Mouse (Mus musculus): Measurements from ENCODE around the gene Klk9. TPM values are rescaled to one million over a fixed set of nuclear protein-coding genes. Genes with fewer than 3 reads are reported as not detected.

Gene Klk9
- total RNA-seq, 2 experiments from 2014 or later, result not detected

DNA sequence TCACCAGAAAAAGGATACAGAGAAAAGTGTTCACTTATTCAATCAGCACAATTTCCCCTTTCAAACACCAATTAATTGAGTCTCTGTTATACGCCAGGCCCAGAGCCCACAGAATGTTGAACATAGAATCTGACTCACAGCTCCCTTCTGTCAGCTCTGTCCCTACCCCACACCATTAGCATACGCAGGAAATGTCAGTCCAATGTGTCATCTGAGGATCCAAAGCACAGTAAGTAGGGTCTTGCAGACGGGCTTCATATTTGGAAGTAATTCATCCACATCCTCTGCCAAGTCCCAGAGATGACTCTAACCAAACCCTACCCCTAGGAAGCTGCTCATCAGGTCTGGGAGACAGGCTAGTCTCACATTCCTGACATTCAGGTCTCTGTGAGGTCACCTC is 3.6 kb upstream of the Klk9 start:
- no peak for ATAC-seq (replicated peaks; ENCODE audit: low FRiP score, poor library complexity, severe bottlenecking)

DNA sequence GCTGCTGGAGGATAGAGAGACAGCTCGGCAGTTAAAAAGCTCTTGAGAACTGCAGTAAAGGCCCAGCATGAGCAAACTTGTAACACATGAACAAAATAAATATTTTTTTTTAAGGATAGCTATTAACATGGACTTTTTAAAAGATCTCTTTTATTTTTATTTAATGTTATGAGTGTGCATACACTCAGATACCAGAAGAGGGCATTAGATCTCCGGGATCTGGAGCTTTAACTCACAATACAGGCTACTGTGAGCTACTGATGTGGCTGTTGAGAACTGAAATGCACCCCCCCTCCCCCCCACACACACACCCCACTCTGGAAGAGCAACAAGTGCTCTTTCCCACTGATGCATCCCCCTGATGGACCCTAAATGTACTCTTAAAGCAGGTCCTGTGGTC is 2.4 kb upstream of the Klk9 start:
- no peak for ATAC-seq (replicated peaks; ENCODE audit: low FRiP score, poor library complexity, severe bottlenecking)

DNA sequence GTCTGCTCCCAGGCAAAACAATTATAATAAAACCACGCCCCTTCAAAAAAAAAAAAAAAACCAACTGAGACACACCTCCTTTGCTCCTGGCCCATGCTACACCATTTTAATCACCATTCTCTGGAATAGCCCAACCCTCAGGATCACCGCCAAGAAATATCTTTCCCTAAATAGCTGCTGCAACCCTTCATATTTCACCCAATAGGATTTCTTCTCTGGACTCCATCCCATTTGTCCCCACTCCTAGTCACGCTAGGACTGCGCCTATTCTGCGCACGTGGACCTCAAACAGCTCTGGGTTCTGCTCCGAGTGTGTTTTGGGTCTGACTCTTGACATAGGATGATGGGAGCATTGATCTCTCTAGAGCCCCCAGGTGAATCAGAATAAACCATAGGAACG is 4.7 kb downstream of the Klk9 start:
- ATAC-seq (replicated peaks; ENCODE audit: low FRiP score, poor library complexity, severe bottlenecking), result no peak

DNA sequence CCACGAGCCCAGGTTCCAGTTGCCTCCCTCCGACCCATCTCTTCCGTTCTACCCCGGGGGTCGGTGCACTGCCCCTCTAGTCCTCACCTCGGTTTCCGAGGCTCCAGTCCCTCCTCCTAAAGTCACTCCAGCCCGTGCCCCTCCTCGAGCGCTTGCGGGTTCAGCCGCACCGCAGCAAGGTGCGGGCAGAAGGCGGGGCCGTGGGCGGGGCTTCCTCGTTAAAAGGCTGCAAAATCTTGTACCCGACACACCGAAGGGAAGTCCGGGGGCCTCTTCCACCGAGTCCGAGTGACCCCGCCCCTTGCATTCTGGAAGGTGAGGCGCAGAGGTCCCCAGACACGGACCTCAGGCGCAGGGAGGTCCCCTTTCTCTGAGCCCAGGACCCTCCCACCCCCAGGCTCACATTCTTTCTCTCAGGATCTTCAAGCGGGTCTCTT is 5.7 kb downstream of the Klk9 start, which contains the start of gene Klk8:
Gene Klk8 (plus strand): TSS at position 245 of the 437 bp plus-strand sequence.
- ATAC-seq (replicated peaks; ENCODE audit: low FRiP score, poor library complexity, severe bottlenecking), result no peak

DNA sequence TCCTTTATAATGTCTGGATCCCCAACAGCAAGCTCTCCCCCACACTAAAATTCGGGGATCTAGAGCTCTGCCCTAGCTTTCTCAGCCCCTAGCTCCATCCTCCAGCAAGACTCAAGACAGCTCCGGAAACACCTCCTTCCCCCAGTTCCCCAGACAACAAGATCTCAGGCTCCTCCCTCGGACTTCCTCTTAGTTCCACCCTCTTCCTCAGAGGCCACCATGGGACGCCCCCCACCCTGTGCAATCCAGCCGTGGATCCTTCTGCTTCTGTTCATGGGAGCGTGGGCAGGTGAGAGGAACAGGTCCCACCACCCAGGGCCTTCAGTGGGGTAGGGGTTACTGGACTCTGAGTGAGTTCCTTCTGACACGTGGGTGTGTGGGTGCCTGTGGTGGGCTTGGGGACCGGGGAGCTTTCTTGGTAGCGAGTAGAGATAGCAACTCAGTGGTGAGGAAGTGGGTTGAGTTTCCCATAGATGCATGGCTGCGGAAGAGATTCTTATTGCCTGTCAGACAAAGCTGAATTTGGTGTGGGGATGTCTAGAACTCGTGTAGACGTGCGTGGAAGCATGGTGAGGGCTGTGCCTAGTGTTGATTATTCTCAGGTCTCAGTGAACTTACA is 6.3 kb downstream of the Klk9 start:
- no peak for ATAC-seq (replicated peaks; ENCODE audit: low FRiP score, poor library complexity, severe bottlenecking)

DNA sequence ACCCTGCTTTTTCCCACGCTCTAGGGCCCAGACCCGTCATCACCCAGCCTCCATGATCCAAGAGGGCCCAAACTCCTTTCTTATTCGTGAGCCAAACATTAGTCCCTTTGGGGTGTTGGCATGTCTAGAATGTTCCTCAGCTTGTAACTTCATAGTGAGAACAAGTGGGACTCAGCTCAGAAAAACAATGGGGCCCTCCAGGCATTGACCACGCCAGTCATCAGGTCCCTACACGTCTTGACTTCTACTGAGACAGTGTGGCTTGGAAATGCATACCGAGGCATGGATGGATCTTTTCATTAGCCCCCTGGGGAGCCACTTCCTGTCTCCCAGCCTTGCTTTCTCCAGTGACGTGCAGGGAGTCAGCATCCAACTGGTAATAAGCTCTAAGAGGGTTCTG is 8.2 kb downstream of the Klk9 start:
- ATAC-seq (replicated peaks; ENCODE audit: low FRiP score, poor library complexity, severe bottlenecking), result no peak

DNA sequence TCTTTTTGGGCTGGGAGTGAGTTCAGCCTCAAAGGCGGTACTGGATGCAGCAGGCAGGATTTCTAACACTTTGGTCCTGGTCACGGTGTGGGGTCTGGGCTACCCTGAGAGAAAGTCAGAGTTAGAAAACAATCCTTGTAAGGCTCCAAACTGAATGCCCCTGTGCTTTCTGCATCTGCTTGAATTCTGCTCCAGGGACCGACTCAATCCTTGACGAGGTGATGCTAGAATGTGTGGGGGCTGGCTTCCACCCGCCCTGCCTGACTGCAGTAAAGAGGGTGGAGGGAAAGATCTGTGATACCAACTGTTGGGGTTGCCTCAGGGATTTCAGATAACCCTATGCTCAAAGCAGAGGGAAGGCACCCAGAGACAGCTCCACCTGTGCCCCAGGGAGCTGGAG is 19.3 kb downstream of the Klk9 start, which contains the start of gene Klk7:
Gene Klk7 (plus strand): TSS at position 301 of the 400 bp plus-strand sequence.
- ATAC-seq (replicated peaks; ENCODE audit: low FRiP score, poor library complexity, severe bottlenecking), result no peak

DNA sequence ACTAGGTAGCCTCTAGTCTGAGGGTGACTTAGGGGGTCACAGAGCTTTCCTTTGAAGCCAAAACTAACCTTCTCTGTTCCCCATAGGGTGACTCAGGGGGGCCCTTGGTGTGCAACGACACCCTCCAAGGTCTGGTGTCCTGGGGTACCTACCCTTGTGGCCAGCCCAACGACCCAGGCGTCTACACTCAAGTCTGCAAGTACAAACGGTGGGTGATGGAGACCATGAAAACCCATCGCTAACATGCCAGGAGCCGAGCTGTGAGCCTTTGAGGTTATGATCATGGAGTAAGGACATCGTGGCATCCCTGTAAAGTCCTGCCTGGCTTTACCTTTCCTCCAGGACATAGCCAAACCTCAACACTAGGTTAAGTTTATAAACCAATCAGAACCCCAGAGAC is 23.5 kb downstream of the Klk9 start:
- ATAC-seq (replicated peaks; ENCODE audit: low FRiP score, poor library complexity, severe bottlenecking), result no peak

DNA sequence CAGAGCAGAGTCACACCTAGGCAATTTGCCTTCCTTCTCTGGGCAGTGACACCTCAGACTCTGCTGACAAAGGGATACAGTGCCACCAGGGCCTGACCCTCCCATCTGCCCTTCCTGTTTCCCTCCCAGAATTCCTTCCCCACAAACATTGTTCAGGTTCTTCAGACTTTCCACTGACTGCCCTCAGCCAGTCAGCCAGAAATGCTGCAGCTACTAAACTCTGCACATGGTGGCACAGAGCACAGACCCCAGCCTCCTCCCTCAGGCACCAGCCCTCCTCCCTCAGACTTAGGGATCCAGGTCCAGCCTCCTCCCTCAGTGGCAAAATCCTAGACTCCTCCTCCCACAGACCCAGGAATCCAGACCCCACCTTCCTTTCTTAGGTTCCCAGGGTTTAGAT is 25.1 kb downstream of the Klk9 start:
- no peak for ATAC-seq (replicated peaks; ENCODE audit: low FRiP score, poor library complexity, severe bottlenecking)

DNA sequence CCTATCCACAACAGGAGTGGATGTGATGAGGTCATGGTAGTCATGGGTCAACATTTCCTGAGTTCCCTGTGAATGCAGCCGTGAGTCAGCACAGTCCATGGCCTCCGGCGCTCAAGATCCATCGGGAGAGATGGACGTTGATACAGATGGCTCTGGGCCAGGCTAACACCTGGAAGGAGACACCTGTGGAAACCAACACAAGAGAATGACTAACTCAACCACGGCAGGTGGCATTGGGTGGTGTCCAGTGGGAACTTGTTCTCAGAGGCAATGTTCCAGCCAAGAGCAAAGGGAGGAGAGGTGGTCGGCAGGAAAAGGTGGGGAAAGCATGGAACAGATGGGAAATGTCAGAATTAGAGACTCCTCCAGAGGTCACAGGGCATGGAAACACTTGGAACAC is 29.9 kb downstream of the Klk9 start:
- no peak for ATAC-seq (replicated peaks; ENCODE audit: low FRiP score, poor library complexity, severe bottlenecking)

DNA sequence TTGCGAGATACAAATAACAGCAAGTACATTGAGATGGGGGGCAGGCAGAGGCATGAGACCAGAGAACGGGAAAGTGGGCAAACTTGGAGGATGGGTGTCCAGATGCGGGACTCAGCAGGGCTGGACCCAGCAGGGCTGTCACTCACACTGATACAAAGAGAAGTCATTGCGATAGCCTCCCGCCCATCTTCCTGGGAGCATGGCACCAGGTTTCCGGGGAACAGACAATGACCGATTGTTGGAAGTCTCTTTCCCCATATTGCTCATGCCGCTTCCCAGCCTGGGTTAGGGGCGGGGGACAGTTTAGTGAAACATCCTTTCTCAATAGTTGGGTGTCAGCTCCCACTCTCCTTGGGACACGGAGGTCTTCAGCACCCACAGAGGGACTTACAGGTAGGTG is 32.5 kb downstream of the Klk9 start, which contains the start of gene Klk6:
Gene Klk6 (plus strand): TSS at position 301 of the 400 bp plus-strand sequence.
- no peak for ATAC-seq (replicated peaks; ENCODE audit: low FRiP score, poor library complexity, severe bottlenecking)

DNA sequence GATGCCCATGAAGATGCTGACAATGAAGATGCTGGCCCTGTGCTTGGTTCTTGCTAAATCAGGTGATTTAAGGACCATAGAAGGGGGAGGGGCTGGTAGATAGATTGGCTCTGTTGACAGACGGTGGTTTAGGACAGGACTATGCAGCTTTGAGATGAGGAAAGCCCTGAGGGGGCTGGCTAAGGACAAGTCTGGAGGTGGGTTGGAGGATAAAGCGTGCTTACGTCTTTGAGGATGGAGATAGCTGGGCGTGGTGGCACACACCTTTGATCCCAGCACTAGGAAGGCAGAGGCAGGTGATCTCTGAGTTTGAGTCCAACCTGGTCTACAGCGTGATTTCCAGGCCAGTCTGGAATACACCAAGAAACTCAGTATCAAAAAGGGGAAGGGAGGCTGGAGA is 34.4 kb downstream of the Klk9 start:
- no peak for ATAC-seq (replicated peaks; ENCODE audit: low FRiP score, poor library complexity, severe bottlenecking)

DNA sequence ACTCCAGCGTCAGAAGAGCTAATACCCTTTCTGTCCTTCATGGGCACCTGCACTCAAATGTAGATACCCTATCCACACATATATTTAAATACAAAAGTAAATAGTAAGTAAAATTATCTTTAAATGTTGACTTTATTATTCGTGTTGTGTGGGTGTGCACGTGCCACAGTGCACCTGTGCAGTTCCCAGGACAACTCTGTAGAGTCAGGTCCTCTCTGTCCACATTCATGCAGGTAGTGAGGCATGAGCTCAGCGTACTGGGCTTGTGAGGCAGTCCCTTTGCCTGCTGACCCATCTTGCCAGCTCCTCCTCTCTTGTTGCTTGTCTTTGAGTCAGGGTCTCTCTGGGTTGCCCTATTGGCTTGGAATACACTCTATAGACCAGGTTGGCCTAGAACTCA is 36.0 kb downstream of the Klk9 start:
- ATAC-seq (replicated peaks; ENCODE audit: low FRiP score, poor library complexity, severe bottlenecking), result no peak

DNA sequence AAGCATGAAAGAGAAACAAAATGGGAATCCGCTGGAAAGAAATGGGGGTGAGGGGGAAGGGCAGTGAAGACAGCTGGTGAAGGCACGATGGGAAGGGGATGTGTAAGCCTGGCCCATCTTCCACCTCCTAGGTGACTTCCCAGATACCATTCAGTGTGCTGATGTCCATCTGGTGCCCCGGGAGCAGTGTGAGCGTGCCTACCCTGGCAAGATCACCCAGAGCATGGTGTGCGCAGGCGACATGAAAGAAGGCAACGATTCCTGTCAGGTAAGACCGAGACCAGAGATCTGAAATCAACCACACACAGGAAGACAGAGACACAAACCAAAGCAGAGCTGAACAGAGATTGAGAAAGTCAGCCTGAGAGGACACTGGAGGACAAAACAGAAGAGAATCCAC is 37.3 kb downstream of the Klk9 start:
- ATAC-seq (replicated peaks; ENCODE audit: low FRiP score, poor library complexity, severe bottlenecking), result no peak

DNA sequence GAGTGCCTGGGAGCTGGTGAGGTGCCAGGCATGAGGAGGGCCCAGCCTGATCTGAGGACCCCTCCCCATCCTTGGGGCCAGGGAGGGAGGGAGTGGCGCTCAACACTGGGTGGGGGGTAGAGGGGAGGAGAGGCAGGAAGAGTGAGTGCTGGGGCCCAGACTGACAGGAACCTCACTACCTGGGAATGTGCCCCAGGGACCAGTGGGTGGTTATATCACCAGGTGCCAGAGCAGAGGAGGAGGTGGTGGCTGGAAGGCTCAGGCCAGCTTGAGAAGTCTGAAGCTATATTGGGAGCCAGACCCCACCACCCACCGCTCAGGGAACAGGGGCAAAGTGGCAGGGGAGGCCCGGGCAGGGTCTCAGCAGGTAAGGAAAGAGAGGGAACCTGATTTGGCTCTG is 50.0 kb downstream of the Klk9 start, which contains the start of gene Klk5:
Gene Klk5 (plus strand): TSS at position 271 of the 400 bp plus-strand sequence.
- no peak for ATAC-seq (replicated peaks; ENCODE audit: low FRiP score, poor library complexity, severe bottlenecking)

DNA sequence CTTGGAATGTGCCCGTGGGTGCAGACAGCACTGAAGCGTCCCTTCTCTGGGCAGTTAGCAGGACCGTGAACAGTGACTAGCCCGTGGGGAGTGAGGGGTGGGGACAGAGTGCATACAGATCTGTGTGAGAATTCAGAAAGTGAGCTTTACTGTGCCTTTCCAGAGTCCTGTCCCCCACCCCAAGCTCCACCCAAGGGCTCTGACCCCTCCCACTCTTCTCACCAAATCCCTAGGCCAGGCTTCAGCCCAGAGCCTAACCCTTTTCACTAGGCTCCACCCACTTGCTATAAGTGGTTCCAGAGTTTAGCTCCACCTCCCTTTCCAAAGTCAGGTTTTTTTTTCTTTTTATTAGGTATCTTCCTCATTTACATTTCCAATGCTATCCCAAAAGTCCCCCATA is 52.1 kb downstream of the Klk9 start:
- ATAC-seq (replicated peaks; ENCODE audit: low FRiP score, poor library complexity, severe bottlenecking), result no peak

Other genes starting within 250 kb of the Klk9 start
- 11.9 and 18.9 TPM in 2 replicates for gene Cd33, start 247.5 kb upstream of the Klk9 start, total RNA-seq (2015; ENCODE audit: low replicate concordance)
- gene Cd33, start 247.5 kb upstream of the Klk9 start, total RNA-seq (2017; ENCODE audit: low replicate concordance), result 2.8 and 5.1 TPM in 2 replicates
- gene Zfp658, start 229.6 kb upstream of the Klk9 start, total RNA-seq (2015; ENCODE audit: low replicate concordance), result not detected in 2 replicates
- 0.51 and 0.91 TPM in 2 replicates for gene Zfp658, start 229.6 kb upstream of the Klk9 start, total RNA-seq (2017; ENCODE audit: low replicate concordance)
- gene Zfp719, start 212.3 kb upstream of the Klk9 start, total RNA-seq (2015; ENCODE audit: low replicate concordance), result 0.84 and 2.9 TPM in 2 replicates
- 0.15 and 5.5 TPM in 2 replicates for gene Zfp719, start 212.3 kb upstream of the Klk9 start, total RNA-seq (2017; ENCODE audit: low replicate concordance)
- gene Zfp819, start 184.7 kb upstream of the Klk9 start, total RNA-seq (2015; ENCODE audit: low replicate concordance), result not detected in 2 replicates
- gene Zfp819, start 184.7 kb upstream of the Klk9 start, total RNA-seq (2017; ENCODE audit: low replicate concordance), result not detected in 2 replicates
- gene Ceacam18, start 157.2 kb upstream of the Klk9 start, total RNA-seq (2015; ENCODE audit: low replicate concordance), result not detected in 2 replicates
- not detected in 2 replicates for gene Ceacam18, start 157.2 kb upstream of the Klk9 start, total RNA-seq (2017; ENCODE audit: low replicate concordance)
- gene Siglece, start 131.7 kb upstream of the Klk9 start, total RNA-seq (2015; ENCODE audit: low replicate concordance), result 5.8 and 7.1 TPM in 2 replicates
- 3.9 and 8.8 TPM in 2 replicates for gene Siglece, start 131.7 kb upstream of the Klk9 start, total RNA-seq (2017; ENCODE audit: low replicate concordance)
- gene Ctu1, start 119.9 kb upstream of the Klk9 start, total RNA-seq (2015; ENCODE audit: low replicate concordance), result 2.1 and 3.2 TPM in 2 replicates
- 0.51 TPM in 1 of 2 replicates, not detected in the other for gene Ctu1, start 119.9 kb upstream of the Klk9 start, total RNA-seq (2017; ENCODE audit: low replicate concordance)
- not detected in 2 replicates for gene Klk14, start 101.5 kb upstream of the Klk9 start, total RNA-seq (2015; ENCODE audit: low replicate concordance)
- gene Klk14, start 101.5 kb upstream of the Klk9 start, total RNA-seq (2017; ENCODE audit: low replicate concordance), result not detected in 2 replicates
- gene Klk13, start 79.3 kb upstream of the Klk9 start, total RNA-seq (2015; ENCODE audit: low replicate concordance), result not detected in 2 replicates
- not detected in 2 replicates for gene Klk13, start 79.3 kb upstream of the Klk9 start, total RNA-seq (2017; ENCODE audit: low replicate concordance)
- not detected in 2 replicates for gene Klk12, start 23.0 kb upstream of the Klk9 start, total RNA-seq (2015; ENCODE audit: low replicate concordance)
- not detected in 2 replicates for gene Klk12, start 23.0 kb upstream of the Klk9 start, total RNA-seq (2017; ENCODE audit: low replicate concordance)
- not detected in 2 replicates for gene Klk11, start 17.3 kb upstream of the Klk9 start, total RNA-seq (2015; ENCODE audit: low replicate concordance)
- gene Klk11, start 17.3 kb upstream of the Klk9 start, total RNA-seq (2017; ENCODE audit: low replicate concordance), result not detected in 2 replicates
- gene Klk10, start 10.9 kb upstream of the Klk9 start, total RNA-seq (2015; ENCODE audit: low replicate concordance), result not detected in 2 replicates
- not detected in 2 replicates for gene Klk10, start 10.9 kb upstream of the Klk9 start, total RNA-seq (2017; ENCODE audit: low replicate concordance)
- not detected in 2 replicates for gene Klk8, start 5.7 kb downstream of the Klk9 start, total RNA-seq (2015; ENCODE audit: low replicate concordance)
- not detected in 2 replicates for gene Klk8, start 5.7 kb downstream of the Klk9 start, total RNA-seq (2017; ENCODE audit: low replicate concordance)
- gene Klk7, start 19.4 kb downstream of the Klk9 start, total RNA-seq (2015; ENCODE audit: low replicate concordance), result not detected in 2 replicates
- not detected in 2 replicates for gene Klk7, start 19.4 kb downstream of the Klk9 start, total RNA-seq (2017; ENCODE audit: low replicate concordance)
- gene Klk6, start 32.6 kb downstream of the Klk9 start, total RNA-seq (2015; ENCODE audit: low replicate concordance), result not detected in 2 replicates
- gene Klk6, start 32.6 kb downstream of the Klk9 start, total RNA-seq (2017; ENCODE audit: low replicate concordance), result not detected in 2 replicates
- gene Klk5, start 50.1 kb downstream of the Klk9 start, total RNA-seq (2015; ENCODE audit: low replicate concordance), result not detected in 2 replicates
- not detected in 2 replicates for gene Klk5, start 50.1 kb downstream of the Klk9 start, total RNA-seq (2017; ENCODE audit: low replicate concordance)
- gene Klk4, start 89.3 kb downstream of the Klk9 start, total RNA-seq (2015; ENCODE audit: low replicate concordance), result not detected in 2 replicates
- not detected in 2 replicates for gene Klk4, start 89.3 kb downstream of the Klk9 start, total RNA-seq (2017; ENCODE audit: low replicate concordance)
- gene Klk15, start 141.8 kb downstream of the Klk9 start, total RNA-seq (2015; ENCODE audit: low replicate concordance), result not detected in 2 replicates
- gene Klk15, start 141.8 kb downstream of the Klk9 start, total RNA-seq (2017; ENCODE audit: low replicate concordance), result not detected in 2 replicates
- not detected in 2 replicates for gene Klk1b8, start 158.8 kb downstream of the Klk9 start, total RNA-seq (2015; ENCODE audit: low replicate concordance)
- not detected in 2 replicates for gene Klk1b8, start 158.8 kb downstream of the Klk9 start, total RNA-seq (2017; ENCODE audit: low replicate concordance)
- not detected in 2 replicates for gene Klk1b1, start 174.9 kb downstream of the Klk9 start, total RNA-seq (2015; ENCODE audit: low replicate concordance)
- not detected in 2 replicates for gene Klk1b1, start 174.9 kb downstream of the Klk9 start, total RNA-seq (2017; ENCODE audit: low replicate concordance)
- gene Klk1b9, start 184.2 kb downstream of the Klk9 start, total RNA-seq (2015; ENCODE audit: low replicate concordance), result not detected in 2 replicates
- not detected in 2 replicates for gene Klk1b9, start 184.2 kb downstream of the Klk9 start, total RNA-seq (2017; ENCODE audit: low replicate concordance)
- not detected in 2 replicates for gene Klk1b11, start 204.0 kb downstream of the Klk9 start, total RNA-seq (2015; ENCODE audit: low replicate concordance)
- not detected in 2 replicates for gene Klk1b11, start 204.0 kb downstream of the Klk9 start, total RNA-seq (2017; ENCODE audit: low replicate concordance)
- not detected in 2 replicates for gene Klk1b26, start 220.3 kb downstream of the Klk9 start, total RNA-seq (2015; ENCODE audit: low replicate concordance)
- gene Klk1b26, start 220.3 kb downstream of the Klk9 start, total RNA-seq (2017; ENCODE audit: low replicate concordance), result not detected in 2 replicates